Mouse (Mus musculus) myocyte (in vitro differentiated cells): Measurements from ENCODE around the gene Gm10283.

Experiments
- CEBPB ChIP-seq: IDR thresholded peaks from 2 replicates; pipeline ENCODE4 v1.6.1; 2011; ENCODE audit warnings: mild to moderate bottlenecking, moderate library complexity; ENCODE audit not compliant: poor library complexity, insufficient read depth, severe bottlenecking
- E2F4 ChIP-seq: IDR thresholded peaks from one replicate; pipeline ENCODE4 v1.6.1; 2011; ENCODE audit warnings: mild to moderate bottlenecking, control low read depth, moderate library complexity; ENCODE audit not compliant: insufficient read depth
- MAX ChIP-seq: IDR thresholded peaks from one replicate; pipeline ENCODE4 v1.6.1; 2011; ENCODE audit warnings: low read depth, mild to moderate bottlenecking, control low read depth
- MYOD1 ChIP-seq, 3 experiments: IDR thresholded peaks; one replicate each; pipeline ENCODE4 v1.6.1; 2011; ENCODE audit warnings: control low read depth in 2 of 3, low read depth in 2 of 3, mild to moderate bottlenecking in 2 of 3, moderate library complexity in 1 of 3; ENCODE audit not compliant: insufficient read length in 2 of 3, control insufficient read depth in 1 of 3
- MYOG ChIP-seq, 3 experiments: IDR thresholded peaks; one replicate each; pipeline ENCODE4 v1.6.1; 2011; ENCODE audit warnings: control low read depth in 2 of 3, low read depth in 2 of 3, mild to moderate bottlenecking in 2 of 3; ENCODE audit not compliant: insufficient read length in 2 of 3, control insufficient read depth in 1 of 3, insufficient read depth in 1 of 3
- POLR2A ChIP-seq: IDR thresholded peaks from one replicate; pipeline ENCODE4 v1.6.1; 2011; ENCODE audit warnings: low read depth, mild to moderate bottlenecking, control low read depth, moderate library complexity; ENCODE audit not compliant: insufficient read length
- POLR2AphosphoS2 ChIP-seq: IDR thresholded peaks from one replicate; pipeline ENCODE4 v1.6.1; 2011; ENCODE audit warnings: low read depth, control low read depth; ENCODE audit not compliant: insufficient read length
- SRF ChIP-seq: IDR thresholded peaks from one replicate; pipeline ENCODE4 v1.6.1; 2011; ENCODE audit warnings: low read depth; ENCODE audit not compliant: control insufficient read depth, insufficient read length
- TCF12 ChIP-seq: IDR thresholded peaks from one replicate; pipeline ENCODE4 v1.6.1; 2011; ENCODE audit warnings: mild to moderate bottlenecking, control low read depth; ENCODE audit not compliant: poor library complexity, insufficient read depth, severe bottlenecking
- TCF3 ChIP-seq: IDR thresholded peaks from one replicate; pipeline ENCODE4 v1.6.1; 2011; ENCODE audit warnings: low read depth, control low read depth; ENCODE audit not compliant: insufficient read length
- USF1 ChIP-seq: IDR thresholded peaks from one replicate; pipeline ENCODE4 v1.6.1; 2011; ENCODE audit warnings: low read depth, mild to moderate bottlenecking, control low read depth, moderate library complexity

DNA sequence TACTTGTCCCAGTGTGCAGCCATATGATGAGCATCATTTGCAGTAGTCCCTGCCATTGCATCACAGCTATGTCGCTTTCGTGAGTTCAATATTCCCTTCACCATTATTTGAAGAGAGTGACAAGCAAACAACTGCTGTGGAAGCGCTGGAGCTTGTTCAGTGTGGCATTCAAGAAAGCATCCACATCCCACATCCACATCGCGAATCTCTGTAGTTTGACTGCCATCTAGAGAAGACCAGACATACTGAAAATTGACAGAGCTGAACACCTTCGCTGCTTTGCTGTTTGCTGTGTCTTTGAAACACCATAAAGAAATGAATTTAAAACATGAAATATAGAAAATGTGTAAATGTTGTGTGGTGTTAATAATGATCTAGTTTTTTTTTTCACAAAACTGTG, 58.0 kb downstream of the Gm10283 start:
- no peak for TF ChIP-seq TCF3
- TF ChIP-seq TCF12, result no peak
- TF ChIP-seq POLR2A, result no peak
- TF ChIP-seq MYOG (IDR thresholded peaks at IDR 0.05; ENCODE audit: control insufficient read depth in 1 of 3, insufficient read depth in 1 of 3, insufficient read length in 2 of 3, low read depth in 2 of 3), result no peak
- no peak for TF ChIP-seq USF1
- no peak for TF ChIP-seq MAX
- no peak for TF ChIP-seq SRF
- no peak for TF ChIP-seq MYOD1 (IDR thresholded peaks at IDR 0.05; ENCODE audit: control insufficient read depth in 1 of 3, insufficient read length in 2 of 3, low read depth in 2 of 3)
- no peak for TF ChIP-seq CEBPB
- no peak for TF ChIP-seq E2F4
- no peak for TF ChIP-seq POLR2AphosphoS2
